Mouse (Mus musculus): ENCODE results near the gene Mgat4e.
A peak's percentile ranks its signal among the peaks of the same experiment; 100 is the strongest.
"Not testable (repeated sequence)": the region's sequence is repeated elsewhere in the genome, so short reads cannot be mapped to it uniquely, and the experiment has no call there.

The Mgat4e gene

DNA sequence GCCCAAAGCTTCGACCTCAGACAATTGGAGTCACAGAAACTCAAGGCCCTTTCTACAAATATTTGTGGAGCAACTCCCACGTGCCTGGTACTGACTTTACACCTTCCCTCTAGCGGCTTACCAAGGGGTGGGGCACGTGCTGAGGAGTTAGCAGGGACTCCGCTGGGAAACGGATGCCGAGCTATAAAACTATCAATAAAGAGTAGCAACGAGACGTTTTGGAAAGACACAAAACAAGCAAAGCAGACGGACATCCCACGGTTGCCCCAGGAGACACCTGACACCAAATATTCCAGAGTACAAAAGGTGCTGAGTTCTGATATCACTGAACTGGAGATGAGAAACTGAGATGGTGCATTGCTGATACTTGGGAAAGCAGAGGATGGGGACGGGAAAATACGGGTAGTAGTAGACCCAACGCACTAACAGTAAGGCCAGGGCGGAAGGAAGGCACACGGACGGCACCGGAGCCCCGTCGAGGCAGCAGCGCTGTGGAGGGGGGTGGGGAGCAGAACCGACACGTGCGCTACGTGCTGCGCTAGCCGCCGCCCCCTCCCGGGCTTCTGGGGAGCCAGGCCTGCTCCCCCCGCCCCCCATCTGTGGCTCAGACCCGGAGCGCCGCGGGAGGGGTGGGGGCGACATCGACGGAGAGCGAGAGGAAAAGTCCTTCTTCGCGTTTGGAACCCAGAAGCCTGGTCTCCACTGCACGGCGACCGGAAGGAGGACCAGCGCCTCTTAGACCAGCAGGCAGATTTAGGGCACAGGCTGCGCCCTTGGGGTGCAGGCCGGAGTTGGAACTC, 6.6 kb upstream of the Mgat4e start:
- DNase-seq (ENCODE audit: low read depth), result no peak

DNA sequence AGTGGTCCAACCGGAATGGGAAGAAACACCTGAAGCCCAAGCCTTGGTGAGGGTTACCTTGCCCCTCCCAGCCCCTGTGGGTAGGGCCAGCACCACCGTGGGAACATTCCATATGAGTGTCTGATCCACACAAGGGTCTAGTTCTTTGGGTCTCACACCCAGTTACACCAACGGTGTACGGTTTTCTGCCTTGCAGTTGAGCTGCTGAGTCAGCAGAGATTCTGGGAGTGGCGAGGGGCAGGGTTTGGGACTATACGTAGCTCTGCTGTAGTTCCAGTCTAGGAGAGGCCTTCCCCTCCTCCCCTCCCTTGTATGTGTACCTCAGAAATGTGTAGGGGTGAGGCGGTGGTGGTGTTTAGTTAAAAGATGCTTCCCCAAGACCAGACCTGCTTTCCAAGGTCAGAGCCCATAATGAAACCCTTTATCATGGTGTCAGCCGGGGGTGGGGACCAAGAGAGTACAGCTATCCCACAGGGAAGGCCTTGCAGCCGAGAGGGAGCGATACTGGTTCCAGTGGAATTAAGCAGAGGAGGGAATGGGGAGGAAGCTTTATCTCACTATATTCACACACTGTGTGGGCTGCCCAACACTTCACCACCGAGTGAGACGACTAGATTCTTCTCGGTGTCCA, 5.9 kb upstream of the Mgat4e start:
- DNase-seq (ENCODE audit: low read depth), result no peak

DNA sequence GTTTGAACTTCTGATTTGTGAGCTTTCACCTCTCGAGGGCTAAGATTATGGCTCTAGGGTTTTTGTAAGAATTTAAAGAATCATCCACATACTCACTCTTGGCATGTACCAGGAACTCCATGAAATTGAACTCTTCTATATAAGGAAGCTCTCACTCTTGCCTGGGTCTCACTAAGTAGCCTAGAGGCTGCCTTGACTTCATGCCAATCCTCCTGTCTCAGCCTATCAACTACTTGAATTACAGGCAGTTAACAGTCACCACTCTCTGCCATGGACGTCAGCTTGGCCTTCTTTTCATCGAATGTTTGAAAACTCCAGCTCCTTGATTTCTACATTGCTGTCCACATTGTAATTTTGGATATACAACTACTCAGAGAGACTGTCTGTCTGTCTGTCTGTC, 2.9 kb upstream of the Mgat4e start:
- no peak for DNase-seq (ENCODE audit: low read depth)

DNA sequence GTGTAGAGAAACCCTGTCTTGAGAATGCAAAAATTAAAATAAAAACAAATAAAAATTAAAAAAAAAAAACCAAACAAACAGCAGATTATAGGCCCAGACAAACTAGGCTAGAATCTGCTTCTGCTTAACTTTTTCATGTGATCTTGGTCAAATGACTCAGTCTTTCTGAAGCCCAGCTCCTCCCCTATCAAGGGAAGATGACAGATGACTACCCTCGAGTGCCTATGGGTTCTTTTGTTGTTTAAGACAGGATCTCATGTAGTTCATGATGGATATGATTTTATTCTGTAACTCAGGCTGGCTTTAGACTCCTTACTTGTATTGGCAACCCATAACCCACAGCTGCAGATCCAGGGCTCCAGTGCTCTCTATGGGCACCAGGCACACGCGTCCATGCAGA, 2.4 kb upstream of the Mgat4e start:
- no peak for DNase-seq (ENCODE audit: low read depth)

DNA sequence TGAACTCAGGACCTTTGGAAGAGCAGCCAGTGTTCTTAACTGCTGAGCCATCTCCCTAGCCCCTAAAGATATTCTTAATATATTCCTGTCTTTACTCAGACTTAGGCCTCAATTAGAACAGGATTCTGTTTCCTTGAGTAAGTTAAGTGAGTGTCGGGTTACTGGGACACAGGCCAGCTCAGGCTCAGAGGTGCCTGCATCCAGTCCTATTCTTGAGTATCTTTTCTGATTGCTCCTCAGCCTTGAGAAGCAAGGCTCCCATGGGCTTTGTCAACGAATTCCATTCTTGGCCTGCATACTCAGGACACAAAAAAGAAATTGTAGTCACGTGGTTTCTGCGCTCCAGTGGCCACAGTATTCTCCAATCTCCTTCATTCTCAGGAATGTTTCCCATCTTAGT, 1.3 kb downstream of the Mgat4e start:
- no peak for DNase-seq (ENCODE audit: low read depth)

DNA sequence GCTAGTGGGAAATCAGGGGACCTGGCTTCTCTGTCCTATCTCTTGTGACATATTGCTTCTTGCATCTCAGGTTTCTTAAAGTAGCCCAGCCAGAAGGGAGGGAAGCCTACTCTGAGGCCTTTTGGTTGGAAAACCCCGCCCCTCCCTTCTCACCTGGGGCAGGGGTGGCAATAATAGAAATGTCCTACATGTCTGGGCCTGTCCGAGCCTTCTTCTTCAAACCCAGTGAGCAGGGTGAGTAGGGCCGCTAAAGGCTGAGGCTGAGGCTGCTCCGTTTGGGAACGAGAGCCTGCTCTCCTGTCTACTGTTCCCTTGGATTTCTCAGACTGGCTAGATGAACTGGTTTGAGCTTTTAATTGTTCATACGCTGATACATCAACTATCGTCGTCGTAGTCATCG, 8.9 kb downstream of the Mgat4e start:
- no peak for DNase-seq (ENCODE audit: low read depth)

DNA sequence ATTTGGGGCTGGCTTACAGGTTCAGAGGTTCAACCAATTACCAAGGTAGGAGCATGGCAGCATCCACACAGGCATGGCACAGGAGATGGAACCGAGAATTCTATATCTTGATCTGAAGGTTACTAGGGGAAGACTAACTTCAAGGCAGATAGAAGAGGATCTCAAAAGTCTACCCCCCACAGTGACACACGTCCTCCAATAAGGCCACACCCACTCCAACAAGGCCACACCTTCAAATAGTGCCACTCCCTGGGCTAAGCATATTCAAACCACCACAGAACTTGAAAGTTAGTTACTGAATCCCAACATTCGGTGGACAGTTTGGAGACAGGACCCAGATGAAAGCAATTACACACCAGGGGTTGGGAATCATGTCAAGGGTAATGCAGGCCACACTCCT, 14.0 kb downstream of the Mgat4e start:
- DNase-seq (ENCODE audit: low read depth), result no peak

DNA sequence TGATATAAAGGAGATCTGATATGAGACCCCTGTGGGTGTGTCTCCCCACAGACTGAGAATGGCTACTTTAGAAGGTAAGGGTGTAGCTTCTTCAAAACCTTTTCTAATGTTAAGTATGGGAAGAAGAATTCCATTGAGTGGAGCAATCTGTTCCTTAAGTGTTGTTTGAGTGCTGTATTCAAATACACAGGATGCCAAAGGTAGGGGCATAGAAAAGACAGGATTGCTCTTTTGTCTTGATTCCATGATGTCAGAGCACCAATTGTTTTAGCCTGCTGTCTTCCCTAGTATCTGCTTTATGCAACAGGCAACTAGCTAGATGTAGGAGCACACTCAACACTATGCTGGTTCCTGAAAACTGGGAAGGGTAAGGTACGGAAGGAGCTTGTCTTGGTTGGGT, 14.4 kb downstream of the Mgat4e start:
- DNase-seq (ENCODE audit: low read depth), result no peak

DNA sequence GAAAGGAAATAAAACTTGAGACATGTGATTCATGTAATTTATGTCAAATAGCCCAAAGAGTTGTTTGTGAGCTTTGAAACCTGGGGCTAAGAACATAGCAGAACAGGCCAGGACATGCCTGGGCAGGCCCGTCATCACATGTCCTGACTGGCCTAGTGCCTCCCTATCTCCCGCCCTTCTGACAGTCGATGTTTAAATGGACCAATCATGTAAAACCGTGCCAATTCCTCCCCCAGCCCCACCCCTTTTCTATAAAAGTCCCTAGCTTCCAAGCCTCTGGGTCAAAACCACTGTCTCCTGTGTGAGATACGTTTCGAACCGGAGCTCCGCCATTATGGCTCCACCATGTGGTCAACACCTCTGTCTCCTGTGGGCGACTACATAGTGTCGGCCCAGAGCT, 15.8 kb downstream of the Mgat4e start:
- DNase-seq (ENCODE audit: low read depth), result not testable (repeated sequence)

DNA sequence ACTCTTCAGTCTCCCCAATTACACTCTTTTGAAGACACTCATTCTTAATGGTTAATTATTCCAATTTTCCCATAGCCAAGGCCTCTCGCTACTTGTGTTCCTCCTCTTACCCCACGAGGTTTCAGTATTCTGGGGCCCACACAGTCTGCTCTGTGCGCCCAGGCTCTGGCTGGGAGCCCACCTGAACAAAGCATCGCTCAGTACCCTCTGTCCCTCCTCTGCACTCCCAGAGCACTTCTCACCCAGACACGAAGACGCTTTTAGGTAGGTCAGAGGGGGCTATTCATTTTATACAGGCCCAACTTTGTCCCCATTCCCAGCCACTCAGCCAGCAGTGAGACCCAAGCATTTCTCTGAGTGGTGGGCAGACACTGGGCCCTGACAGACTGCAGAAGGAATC, 18.9 kb downstream of the Mgat4e start:
- no peak for DNase-seq (ENCODE audit: low read depth)

DNA sequence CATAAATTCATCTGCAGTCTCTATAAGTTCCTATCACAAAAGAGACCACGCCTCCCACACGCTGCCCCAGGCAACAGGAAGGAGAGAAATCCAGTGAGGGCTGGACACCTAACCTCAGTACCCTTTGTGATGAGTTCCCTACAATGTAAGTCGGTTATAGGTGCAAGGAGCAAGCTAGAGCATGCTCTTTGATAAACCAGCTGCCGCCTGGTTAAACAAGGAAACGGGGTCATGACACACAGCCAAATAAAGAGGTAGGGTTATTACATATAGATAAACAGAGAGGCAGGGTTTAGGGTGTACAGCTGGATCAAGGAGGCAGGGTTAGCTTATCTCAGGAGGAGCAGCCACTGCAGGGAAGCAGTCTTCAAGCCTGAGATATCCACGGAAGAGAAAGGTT, 22.7 kb downstream of the Mgat4e start:
- DNase-seq (ENCODE audit: low read depth), result peak; percentile 65

DNA sequence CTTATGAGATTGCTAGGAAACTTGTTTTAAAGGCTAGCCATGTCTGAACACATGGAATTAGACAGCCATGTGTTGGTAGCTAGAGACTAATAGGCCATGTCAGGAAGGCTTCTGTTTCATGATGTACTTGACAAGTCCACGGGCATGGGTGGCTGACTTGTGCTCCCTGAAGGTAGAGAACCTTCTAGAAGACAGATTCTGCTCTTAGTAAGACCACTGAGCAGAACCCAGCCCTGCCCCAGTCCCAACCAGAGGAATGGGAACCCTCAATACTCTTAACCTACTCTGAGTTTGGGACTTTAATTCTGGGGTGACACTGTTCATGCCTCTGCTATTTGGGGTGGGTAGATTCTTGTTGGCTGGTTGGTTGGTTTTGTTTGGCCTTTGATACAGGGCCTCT, 24.5 kb downstream of the Mgat4e start:
- no peak for DNase-seq (ENCODE audit: low read depth)

DNA sequence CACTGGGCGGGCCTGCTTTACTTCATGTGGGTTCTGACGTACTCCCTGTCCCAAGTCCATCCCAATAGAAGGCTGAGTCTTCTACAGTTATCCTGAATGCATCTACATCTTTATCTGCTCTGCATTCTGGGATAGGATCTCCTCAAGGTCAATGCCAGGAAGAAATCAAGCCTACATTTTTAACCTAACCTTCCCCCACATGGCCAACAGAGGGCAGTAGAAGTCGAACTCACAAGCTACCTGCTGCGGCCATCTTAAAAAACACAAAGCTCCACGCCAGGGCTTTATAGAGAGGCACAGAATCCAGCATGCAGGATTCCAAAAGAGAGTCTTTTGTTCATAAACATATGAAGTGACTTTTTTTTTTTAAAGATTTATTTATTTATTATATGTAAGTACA, 25.1 kb downstream of the Mgat4e start:
- DNase-seq (ENCODE audit: low read depth), result peak; percentile 48

DNA sequence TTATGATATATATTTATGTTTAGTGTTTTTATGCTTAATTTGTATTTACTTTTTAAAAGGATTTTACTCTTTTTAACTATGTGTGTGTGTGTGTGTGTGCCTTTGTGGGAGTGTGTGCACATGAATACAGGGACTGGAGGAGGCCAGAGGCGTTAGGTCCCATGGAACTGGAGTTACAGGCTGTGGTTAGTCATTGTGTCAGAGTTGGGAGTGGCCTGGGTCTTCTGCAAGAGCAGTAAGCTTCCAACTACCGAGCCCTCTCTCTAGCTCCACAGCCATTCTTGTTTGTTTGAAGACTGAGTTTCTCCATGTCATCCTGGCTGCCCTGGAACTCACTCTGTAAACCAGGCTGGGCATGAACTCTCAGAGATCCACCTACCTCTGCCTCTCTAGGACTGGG, 27.2 kb downstream of the Mgat4e start:
- DNase-seq (ENCODE audit: low read depth), result no peak

DNA sequence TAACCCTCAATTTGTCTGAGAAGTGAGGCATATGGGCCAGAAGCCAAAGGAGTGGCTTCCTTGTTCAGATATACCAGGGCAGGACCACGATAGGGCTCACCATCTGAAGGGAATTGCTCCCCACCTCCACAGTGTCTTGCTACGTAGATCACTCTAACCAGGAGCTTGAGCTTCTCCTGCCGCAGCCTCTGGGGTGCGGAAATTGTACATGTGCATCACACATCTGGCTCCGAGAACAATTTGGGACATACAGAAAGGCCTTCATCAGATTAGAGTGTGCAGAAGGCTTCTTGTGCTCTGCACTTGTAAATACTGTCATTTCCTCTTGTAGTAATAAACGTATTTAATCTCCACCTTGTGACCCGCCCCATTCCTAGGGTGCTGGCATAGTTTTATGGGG, 28.3 kb downstream of the Mgat4e start:
- no peak for DNase-seq (ENCODE audit: low read depth)

DNA sequence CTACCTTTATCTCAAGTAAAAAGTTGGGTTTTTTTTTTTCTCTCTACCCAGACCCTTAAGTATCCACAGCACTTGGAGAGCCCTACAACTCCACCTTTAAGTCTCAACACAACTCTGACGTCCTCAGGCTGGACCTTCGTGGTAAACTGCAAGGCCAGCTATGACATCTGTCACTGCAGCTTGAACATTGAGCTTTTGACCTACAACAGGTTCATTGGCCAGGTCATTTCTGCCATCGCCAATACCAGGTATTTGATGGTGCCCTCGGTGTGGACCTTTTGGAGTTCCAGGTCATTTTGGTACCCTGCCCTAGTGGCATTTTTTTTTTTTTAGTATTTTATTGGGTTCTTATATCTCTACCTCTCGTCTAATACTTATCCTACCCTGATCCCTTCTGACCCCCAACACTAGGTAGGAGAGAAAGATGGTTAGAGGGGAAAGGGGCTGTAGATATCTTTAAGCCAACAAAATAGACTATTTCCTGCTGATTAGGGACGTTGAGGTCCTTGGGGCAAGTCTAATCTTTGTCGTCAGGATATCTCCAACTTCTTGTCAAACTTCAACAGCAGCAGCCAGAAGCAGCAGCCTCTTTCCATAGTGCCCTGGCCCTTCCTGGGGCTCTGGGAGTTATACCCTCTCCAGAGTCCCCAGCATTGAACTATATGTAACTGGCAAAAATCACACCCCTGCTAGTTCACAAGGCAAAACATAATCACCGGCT, 29.3 kb downstream of the Mgat4e start:
- DNase-seq (ENCODE audit: low read depth), result no peak

DNA sequence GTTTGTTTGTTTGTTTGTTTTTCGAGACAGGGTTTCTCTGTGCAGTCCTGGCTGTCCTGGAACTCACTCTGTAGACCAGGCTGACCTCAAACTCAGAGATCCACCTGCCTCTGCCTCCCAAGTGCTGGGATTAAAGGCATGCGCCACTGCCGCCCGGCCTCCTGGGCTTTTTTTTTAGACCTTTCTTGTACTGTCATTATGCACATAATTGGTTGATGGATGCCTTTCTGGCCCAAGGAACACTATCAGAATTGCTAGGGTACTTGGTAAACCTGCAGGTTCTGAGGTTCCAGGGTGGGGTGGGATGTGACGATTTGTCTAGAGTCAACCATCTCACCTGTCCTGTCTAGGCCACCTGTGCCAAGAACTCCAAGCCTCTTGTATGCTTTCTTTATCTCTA, 30.3 kb downstream of the Mgat4e start:
- DNase-seq (ENCODE audit: low read depth), result not testable (repeated sequence)

DNA sequence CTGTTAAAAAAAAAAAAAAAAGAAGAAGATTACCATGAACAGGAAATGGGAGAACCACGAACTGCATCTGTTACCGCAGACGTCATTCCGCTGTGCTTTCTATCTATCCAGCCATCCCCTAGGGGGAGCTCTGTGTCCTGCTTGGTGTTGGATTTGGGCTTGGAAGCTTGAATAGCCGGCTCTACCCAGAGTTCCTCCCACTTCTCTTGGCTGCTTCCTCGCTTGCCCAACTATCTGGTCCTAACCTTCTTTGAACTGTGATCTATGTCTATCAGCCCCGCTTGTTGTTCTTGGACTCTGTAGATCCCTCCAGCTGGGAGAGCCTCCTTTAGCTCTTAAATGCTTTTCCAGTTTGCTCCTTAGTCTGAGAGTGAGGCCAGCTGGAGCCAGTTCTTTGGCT, 30.8 kb downstream of the Mgat4e start:
- peak; percentile 89 for DNase-seq (ENCODE audit: low read depth)

DNA sequence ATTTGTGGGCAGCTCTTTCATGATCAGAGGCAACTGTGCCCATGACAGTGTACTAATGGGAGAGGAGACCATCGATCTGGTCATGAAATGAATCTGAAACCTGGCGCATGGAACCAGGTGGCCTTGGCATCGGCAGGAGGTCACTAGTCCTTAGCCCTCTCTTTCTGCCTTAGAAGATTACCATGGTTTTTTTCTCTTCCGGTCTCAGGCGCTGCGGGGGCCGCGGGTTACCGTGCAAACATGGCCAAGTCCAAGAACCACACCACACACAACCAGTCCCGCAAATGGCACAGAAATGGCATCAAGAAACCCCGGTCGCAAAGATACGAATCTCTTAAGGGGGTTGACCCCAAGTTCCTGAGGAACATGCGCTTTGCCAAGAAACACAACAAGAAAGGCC, 31.6 kb downstream of the Mgat4e start:
- DNase-seq (ENCODE audit: low read depth), result not testable (repeated sequence)

DNA sequence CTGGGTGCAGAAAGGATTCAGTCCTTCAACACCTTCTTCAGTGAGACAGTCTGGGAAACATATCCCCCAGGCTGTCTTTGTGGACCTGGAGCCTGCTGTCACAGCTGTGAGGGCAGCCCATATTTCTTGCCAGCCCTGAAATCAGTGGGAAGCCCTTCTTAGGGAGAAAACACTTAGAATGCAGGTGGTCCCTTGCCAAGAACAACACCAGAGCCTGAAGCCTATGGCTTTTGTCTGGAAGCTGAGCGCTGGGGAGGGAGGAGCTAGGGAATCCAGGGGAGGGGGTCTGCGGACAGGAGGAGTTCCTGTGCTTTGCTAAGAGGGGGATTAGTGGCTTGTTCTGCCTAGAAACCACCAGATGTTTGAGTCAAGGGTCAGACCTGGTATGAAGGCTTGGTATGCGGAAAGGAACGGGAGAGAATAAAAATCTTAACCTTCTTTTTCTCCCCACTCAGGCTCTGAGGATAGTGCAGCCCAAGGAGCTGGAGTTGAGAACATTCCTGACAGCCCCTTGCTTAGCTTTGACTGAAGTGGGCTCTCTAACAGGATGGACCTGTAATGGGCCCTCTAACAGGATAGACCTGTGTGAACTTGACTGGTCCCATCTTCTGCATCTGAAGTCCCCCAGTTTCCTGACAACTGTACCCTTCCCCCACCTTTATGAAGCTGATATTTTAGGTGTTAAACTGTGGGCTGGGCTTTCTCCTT, 32.8 kb downstream of the Mgat4e start:
- DNase-seq (ENCODE audit: low read depth), result no peak

DNA sequence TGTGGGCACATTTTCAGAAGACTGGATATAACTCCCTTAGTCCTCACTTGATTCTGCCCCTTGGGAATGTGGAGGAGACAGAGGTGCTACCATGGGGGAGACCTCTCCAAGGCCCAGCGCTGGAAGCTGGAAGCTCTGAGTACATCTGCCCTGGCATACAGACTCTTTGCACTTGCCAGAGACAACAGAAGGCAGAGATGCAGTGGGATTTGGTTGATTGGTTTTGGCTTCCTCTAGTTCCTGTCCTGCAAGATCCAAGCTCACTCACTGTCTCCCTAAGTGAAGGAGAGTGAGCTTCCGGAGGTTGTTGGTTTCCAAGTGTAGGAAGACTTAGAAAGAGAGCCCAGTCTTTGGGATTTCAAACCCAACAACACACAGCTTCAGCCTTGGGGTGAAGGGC, 33.6 kb downstream of the Mgat4e start:
- DNase-seq (ENCODE audit: low read depth), result no peak

DNA sequence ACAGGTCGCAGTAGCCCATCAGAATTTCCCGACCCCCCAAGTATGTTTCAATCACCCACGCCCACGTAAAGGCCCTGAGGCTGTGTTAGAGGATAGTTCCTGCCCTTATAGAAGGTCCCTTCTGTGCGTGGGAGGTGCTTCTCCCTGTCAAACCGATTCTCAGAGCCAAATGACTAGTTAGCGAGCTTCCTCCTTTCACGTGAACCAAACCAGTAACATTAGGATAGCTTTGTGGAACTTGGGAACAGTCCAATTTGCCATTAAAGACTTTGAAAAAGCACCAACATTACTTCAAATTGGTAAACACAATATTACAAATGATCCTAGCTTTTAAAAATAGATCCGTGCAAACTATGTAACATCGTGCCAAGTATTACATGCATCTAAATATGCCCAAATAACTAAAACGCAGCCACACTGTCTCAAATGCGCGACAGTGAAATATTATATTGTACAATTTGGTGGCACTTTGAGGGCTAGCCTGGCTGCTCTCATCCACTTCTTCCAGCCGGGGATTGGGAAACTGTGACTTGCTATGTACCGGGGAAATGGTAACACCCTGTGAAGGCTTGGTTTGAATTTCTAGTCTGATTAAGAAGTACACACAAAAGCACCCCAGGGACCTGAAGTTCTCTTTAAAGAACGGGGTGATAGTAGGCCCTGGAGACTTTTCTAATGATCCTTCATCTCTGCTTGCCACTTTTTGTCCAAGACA, 35.4 kb downstream of the Mgat4e start:
- no peak for DNase-seq (ENCODE audit: low read depth)
